ENCODE assay signal across 10 mouse cellular contexts in the genomic region with DNA sequence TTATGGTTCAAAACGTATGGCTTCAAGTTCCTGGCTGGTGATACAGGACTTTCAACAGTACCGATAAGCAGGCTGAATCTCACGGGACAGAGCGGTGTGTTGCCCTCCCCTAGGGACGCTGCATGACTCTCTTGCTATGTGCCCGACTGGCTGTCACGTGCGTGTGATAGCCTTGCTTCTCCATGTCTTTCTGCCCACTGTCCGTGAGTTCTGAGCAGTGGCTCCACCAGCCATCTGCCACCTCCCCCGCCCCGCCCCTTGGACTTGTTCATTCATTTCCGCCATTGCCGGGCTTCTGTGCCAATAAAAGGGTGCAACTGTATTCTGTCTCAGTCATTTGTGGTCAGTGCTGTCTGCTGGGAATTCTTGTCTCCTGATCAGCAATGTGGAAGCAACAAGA.
A peak's percentile ranks its signal among the peaks of the same experiment; 100 is the strongest.
DNase-seq lines count a peak whose midpoint lies in the region; ATAC-seq lines count a peak whose summit lies in the region.
"Had no signal": no experiment of that assay in that cellular context is flagged by ENCODE, and none has a peak within 500 bp of the region (broad histone marks: within the 10 kb centered on the region; RNA-seq: fewer than 3 reads in every experiment).

No protein-coding gene starts in this region.

- peak; percentile 31 for DNase-seq in hindbrain, embryonic 10.5 days (ENCODE audit: low spot score)
- DNase-seq in hindbrain, embryonic 14.5 days (ENCODE audit: low spot score) = no peak
- peak; percentile 35 to 37 for DNase-seq in right cerebral cortex, postnatal 10 days (ENCODE audit: low spot score in 2 of 2)
- no peak for DNase-seq in right cerebral cortex, adult 2 months (ENCODE audit: low spot score in 2 of 2)
- DNase-seq in frontal cortex, adult 2 months (ENCODE audit: extremely low spot score in 1 of 2, low spot score in 1 of 2) = no peak
- DNase-seq: heart, postnatal 4 days; thymus, adult 18-20 months had no signal

- WGBS in hindbrain, embryonic 10.5 days = 81% methylated on average over 13 of the region's 13 CpGs
- WGBS in hindbrain, embryonic 14.5 days = 56% methylated on average over 13 of the region's 13 CpGs

- no peak overlapping the region for H3K4me3 ChIP-seq in hindbrain, embryonic 10.5 days
- H3K4me3 ChIP-seq in hindbrain, embryonic 14.5 days (replicated peaks; ENCODE audit: low read length) = no peak overlapping the region

- H3K27ac ChIP-seq in hindbrain, embryonic 10.5 days = peak overlapping the region; percentile 46; the same call in 1 of the 2 replicates
- H3K27ac ChIP-seq in hindbrain, embryonic 14.5 days = no peak overlapping the region
- H3K27ac ChIP-seq: liver, embryonic 14.5 days had no signal

- H3K36me3 ChIP-seq in hindbrain, embryonic 10.5 days = no peaks in the 10 kb centered on the region
- no peaks in the 10 kb centered on the region for H3K36me3 ChIP-seq in hindbrain, embryonic 14.5 days (replicated peaks; ENCODE audit: control insufficient read depth, insufficient read depth)

- H3K4me2 ChIP-seq in hindbrain, embryonic 14.5 days (replicated peaks) = no peak overlapping the region

- no peaks in the 10 kb centered on the region for H3K27me3 ChIP-seq in hindbrain, embryonic 10.5 days (ENCODE audit: insufficient read depth, poor library complexity, severe bottlenecking)
- H3K27me3 ChIP-seq in hindbrain, embryonic 14.5 days (ENCODE audit: control insufficient read depth, insufficient read depth, low read length) = no peaks in the 10 kb centered on the region

- H3K9ac ChIP-seq in hindbrain, embryonic 14.5 days = no peak overlapping the region
- H3K9ac ChIP-seq: liver, embryonic 14.5 days had no signal

- H3K9me3 ChIP-seq in hindbrain, embryonic 10.5 days = no peaks in the 10 kb centered on the region
- H3K9me3 ChIP-seq in hindbrain, embryonic 14.5 days (ENCODE audit: control insufficient read depth, low read length) = no peaks in the 10 kb centered on the region

- H3K4me1 ChIP-seq in hindbrain, embryonic 10.5 days (replicated peaks) = peaks cover 30% of the 10 kb centered on the region
- peaks cover 8% of the 10 kb centered on the region; the same call in 1 of the 2 replicates for H3K4me1 ChIP-seq in hindbrain, embryonic 14.5 days (replicated peaks; ENCODE audit: control insufficient read depth, insufficient read depth, low read length)

- ATAC-seq in hindbrain, embryonic 14.5 days (ENCODE audit: low FRiP score) = no peak
- ATAC-seq in common myeloid progenitor, adult 5-6 weeks (replicated peaks; ENCODE audit: low read depth, poor library complexity, severe bottlenecking) = peak; percentile 17
- no peak for ATAC-seq in CD4-positive, CD25-positive, alpha-beta regulatory T cell, adult 4 months

Comparison
In these comparisons a context has a peak if more than half of its experiments do, and no peak if none do; other contexts are left out.
1. DNase-seq: peak in hindbrain, embryonic 10.5 days (single experiment) and right cerebral cortex, postnatal 10 days (2 of 2); none in hindbrain, embryonic 14.5 days (single experiment), right cerebral cortex, adult 2 months (0 of 2) and frontal cortex, adult 2 months (0 of 2).